Mouse (Mus musculus) c-Kit-positive CD71-negative TER-119-negative erythroid progenitor cells, embryonic 14.5 days (primary cell): ENCODE data around the gene Gm49384.

Source experiments
- DNase-seq: peaks from one replicate; pipeline ENCODE4 v3.0.0-alpha.2; 2013; ENCODE audit warnings: low read depth

Gm49384 gene

DNA sequence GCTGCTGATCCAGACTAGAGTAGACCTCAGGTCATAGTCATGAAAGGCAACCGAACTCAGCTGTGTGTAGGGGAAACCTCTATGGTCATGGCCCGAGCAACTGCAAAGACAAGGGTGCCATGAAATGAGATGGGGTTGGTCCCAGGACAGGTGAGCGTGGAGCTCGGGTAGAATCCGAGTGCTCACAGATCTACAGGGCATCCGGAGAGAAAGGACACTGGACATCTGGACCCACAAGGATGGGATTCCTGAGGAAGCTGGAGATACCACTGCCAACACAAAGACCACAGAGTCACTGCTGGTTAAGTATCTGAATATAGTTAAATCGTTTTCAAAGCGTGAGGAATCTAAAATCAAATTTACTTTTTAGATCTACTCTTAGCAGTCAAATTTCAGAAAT, 3.3 kb upstream of the Gm49384 start:
- no peak for DNase-seq

DNA sequence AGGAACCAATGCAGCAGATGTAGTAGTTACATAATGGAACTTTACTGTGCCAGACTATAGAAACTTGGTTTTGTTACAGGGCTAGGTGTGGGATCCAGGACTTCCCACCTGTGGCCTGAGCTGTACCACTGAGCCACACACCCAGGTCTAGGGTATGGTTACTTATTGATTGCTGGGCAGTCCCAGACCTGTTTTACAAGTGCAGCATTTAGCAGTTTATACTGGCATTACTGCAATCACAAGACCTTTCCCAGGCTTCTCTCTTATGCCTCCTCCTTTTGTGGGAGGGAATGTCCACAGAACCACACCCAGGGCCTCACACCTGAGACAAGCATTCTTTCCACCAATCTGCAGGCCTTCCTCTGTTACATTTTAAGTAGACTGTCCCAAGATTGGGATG, 5.1 kb downstream of the Gm49384 start:
- DNase-seq: no peak

DNA sequence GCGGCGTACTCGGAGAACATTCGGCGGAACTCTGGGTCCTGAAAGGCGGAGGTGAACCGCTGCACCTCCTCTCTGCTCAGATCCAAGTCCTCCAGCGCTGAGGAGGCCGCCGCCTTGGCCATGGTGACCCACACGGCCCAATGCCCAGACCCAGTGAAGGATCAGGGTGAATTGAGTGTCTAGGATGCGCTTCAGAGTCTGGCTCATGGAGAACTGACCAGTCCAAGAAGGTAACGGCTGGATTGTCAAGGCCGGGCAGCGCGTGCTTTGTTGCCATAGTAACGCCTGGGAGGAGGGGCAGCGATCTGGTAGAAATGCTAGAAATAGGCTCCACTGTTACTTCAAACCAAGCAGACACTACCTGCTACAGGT, 5.9 kb downstream of the Gm49384 start, which contains the start of gene Dnaaf2:
Dnaaf2 (minus strand) TSS at position 266 of the 372 bp plus-strand sequence.
- no peak for DNase-seq

DNA sequence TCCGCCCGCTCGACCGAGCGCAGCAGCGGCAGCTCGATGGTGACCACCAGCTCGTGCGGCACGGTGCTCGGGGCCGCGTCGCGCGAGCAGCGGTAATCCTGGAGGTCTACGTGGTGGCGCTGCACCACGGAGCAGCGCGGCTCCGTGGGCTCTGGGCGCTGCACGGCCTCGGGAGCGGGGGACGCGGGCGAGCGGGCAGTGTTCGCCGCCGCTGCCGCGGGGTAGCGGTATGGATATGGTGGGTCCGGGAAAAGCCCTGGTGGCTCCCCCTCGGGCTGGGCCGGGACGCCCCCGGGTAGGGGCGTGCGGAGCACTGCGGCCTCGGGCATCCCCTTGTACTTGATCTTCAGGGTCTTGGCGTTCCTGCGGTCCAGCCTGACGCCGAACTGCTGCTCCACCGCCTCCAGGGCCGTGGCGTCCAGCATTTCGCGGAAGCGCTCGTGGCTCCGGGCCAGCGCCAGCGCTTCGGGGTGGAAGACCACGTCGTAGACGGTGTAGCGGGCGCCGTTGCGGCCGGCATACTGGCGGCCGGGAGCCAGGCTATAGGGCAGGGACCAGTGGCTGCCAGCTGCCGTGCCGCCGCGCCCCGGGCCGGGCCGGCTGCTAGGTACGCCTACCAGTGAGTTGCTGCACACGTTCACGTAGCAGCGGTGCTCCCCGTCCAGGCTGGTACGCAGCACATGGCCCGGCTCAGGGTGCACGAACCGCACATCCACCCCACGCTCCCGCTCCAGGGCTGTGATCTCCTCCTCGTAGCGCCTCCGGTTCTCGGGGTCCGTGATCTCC, 6.5 kb downstream of the Gm49384 start:
- DNase-seq: no peak

DNA sequence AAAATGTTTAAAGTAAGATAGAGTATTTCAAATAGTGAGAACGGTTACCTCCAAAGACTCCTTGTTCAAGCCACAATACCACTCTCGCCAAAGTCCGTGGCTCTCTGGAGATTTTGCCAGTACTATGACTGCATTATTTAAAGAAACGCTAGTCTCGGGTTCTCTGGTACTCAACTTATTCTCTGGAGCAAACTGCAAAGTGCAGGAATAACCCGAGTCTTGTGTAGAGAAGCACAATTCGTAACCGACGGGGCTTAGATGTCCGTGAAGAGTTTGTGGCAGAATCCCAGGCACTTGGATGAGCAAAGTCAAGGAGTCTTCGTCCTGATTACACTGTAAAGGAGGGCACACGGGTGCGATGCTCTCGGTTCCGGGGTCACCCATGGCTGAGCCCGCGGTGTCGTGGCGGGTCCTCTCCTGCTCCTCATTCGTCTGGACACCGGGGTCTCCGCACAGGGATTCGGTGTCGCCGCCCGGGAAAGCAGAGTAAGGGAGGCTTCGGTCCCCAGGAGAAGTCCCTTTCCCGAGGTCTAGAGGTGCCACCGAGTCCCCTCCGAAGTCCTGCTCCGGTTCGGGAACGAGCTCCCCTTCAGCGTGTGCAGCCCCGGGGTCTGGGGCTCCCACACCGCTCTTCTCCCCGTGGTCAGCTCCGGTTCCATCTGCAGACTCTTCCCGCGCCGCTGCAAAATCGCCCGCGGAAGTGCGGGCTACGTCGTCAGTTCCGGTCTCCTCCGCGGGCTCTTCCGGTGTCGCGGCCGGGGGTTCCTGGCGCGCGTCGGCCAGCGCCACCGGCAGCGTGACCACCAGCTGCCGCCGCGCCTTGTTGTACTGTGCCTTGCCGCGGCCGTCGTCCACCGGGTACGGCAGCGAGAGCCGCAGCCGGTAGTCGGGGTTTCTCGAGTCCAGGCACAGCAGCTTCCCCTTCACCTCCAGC, 7.4 kb downstream of the Gm49384 start, which contains the start of gene Gm49383:
Gm49383 (minus strand) TSS at position 661 of the 934 bp plus-strand sequence.
- DNase-seq: peak; percentile 64

DNA sequence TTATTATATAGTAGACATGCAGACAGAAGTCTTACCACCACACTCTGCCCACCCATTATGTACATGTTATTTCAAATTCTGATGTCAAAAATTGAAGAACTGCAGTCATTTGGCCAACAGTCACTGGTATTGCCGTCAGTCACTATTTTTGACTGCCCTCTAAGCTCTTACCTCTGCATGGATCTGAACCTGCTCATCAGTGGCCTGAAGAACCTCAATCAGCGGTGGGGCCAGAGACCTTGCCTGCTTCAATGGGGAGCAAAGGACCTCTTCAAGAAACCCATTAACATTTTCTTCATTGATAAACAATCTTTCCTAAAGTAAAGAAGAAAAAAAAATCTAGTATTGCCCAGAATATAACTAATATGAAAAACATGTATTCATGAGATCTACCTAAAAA, 11.4 kb downstream of the Gm49384 start:
- DNase-seq: no peak

DNA sequence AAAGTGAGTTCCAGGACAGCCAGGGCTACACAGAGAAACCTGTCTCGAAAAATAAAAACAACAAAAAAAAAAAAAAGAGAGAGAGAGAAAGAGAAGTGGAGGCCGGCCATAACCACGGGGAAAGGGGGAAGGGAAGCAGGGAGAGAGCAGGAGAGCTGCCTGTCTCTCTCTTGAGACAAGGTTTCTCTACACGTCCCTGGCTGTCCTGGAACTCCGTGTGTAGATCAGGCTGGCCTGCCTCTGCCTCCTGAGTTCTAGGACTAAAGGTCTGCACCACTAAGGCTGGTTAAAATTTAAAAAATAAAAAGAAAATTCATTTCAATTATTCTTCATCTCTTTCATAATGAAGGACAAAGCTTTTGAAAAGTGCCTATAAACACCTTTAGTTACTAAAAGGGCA, 12.7 kb downstream of the Gm49384 start:
- no peak for DNase-seq

DNA sequence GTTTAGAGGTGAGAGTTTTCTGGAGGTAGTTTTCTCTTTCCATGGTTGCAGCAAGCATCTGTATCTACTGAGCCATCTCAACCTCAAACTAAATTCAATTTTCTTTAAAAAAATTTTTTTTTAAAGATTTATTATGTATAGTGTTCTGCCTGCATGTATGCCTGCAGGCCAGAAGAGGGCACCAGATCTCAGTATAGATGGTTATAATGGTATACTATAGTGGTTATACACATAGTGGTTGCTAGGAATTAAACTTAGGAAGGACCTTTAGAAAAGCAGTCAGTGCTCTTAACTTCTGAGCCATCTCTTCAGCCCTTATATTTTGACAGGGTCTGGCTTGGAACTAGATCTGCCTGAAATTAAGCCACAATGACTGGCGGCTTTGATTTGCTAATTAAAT, 13.5 kb downstream of the Gm49384 start:
- no peak for DNase-seq

DNA sequence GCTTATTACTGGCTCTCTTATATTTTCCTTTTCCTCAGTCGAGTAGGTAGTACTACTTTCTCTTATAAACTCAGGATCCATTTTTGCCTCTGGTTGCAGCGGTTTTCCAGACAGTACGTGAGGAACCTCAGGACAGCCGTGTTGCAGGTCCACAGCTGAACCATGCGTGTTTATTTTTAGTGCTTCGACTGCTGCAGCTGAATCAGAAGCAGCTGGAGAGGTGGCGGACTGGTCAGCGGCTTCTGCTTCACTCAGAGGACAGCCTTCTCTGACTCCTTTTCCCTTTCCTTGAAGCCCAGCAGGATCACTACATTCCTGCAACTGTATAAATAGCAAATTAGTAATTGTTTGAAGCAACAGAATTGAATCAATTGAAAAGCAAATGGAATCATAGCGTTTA, 14.0 kb downstream of the Gm49384 start:
- no peak for DNase-seq

DNA sequence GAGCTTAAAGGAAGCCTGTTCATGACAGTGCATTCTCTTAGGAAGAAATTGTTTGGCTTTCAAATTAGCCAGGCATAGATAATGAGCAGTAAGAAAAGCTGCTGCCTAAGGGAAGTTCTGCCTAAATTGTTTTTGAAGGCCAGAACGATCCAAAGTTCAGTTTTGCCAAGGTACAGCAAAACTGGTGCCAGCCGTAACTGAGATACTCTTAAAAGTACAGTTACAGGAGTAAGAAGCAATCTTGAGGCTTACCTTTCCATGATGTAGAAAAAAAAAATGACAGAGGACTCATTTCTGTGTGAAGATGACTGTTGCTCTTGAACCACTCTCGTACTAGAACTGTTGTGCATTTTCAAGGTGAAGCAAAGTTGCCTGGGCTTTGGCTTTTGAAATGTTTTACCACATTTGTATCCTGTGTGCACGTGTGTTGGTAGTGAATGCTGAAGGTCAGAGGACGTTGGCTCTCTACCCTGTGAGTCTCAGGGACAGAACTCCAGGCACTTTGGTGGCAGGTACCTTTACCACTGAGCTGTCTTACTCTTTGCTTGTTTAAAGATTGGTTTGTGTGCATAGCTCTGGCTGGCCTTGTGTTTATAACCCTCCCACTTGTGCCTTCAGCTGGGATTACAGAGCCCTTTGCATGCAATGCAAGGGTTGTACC, 17.1 kb downstream of the Gm49384 start:
- no peak for DNase-seq

DNA sequence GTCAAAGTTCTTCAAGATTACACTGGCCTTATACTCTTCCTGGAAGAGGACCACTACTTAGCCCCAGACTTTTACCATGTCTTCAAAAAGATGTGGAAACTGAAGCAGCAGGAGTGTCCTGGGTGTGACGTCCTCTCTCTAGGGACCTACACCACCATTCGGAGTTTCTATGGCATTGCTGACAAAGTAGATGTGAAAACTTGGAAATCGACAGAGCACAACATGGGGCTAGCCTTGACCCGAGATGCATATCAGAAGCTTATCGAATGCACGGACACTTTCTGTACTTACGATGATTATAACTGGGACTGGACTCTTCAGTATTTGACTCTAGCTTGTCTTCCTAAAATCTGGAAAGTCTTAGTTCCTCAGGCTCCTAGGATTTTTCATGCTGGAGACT, 18.7 kb downstream of the Gm49384 start:
- no peak for DNase-seq

DNA sequence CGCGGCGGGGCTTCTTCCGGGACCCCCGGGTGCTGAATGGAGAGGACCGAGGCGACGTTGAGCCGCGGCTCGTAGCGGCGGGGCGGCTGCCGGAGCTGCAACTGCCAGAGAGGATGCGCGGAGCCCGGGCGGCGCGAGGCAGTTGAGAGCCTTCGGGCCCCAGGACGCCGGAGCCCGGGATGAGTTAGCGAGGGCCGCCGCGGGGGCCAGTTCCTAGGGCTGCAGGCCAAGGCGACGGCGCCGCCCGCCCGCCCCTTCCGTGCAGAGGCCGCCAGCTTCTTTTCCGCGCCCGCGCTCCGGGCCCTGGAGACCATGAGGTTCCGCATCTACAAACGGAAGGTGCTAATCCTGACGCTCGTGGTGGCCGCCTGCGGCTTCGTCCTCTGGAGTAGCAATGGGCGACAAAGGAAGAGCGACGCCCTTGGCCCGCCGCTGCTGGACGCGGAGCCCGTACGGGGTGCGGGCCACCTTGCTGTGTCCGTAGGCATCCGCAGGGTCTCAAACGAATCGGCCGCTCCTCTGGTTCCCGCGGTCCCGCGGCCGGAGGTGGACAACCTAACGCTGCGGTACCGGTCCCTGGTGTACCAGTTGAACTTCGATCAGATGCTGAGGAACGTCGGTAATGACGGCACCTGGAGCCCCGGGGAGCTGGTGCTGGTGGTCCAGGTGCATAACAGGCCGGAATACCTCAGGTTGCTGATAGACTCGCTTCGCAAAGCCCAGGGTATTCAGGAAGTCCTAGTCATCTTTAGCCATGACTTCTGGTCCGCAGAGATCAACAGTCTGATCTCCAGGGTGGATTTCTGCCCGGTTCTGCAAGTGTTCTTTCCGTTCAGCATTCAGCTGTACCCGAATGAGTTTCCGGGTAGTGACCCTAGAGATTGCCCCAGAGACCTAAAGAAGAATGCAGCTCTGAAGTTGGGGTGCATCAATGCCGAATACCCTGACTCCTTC, 19.4 kb downstream of the Gm49384 start:
- no peak for DNase-seq

DNA sequence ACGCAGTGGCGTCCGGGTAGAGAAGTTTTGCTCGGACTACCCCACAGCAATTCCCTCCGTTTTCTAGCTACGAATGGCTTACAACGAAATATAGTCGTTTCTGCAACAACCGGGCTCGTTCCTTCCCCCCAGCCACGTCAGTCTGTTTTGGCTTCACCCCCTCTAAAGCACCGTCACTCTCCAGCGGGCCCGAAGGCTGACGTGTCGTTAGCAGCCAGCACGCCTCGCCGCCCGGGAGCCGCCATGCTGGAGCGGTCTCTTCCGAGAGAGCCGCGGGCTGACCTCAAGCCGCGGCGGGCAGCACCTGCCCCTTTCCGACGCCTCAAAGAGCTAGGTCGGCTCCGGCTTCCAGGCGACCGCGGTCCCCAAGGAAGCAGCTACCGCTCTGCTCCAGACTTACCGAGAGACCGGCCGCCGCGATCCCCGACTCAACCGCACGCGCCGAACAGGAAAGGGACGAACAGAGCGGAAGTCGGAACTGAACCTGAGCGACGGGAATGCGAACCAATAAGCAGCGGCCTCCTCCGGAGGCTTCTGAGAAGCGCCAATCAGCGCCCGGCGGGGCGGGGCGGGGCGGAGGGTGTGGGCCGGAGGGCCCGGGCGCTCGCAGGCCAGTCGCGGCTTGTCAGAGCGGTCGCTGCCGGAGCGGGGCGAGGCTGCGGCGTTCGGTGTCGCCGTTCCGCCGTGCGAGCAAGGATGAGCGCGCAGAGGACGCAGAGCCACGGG, 20.3 kb downstream of the Gm49384 start, which contains the start of the genes Rpl36al and Mgat2:
Rpl36al (minus strand) TSS at position 501 of the 726 bp plus-strand sequence.
Mgat2 (plus strand) TSS at position 575 of the 726 bp plus-strand sequence.
- peak; percentile 94 for DNase-seq

DNA sequence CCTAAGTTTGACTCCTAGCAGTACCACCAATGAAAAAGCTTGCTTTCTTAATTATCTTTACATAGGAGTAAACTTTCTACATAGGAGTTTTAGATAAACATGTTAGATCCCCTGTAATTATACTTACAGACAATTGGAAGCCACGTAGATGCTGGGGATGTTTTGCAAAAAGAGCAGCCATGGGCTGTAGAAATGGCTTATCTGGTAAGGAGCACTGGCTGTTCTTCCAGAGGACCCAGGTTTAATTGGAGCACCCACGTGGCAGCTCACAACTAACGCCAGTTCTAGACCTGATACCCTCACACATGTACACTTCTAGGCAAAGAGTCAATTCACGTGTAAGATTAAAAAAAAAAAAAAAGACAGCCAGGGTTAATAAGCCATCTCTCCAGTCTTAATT, 22.3 kb downstream of the Gm49384 start:
- no peak for DNase-seq

DNA sequence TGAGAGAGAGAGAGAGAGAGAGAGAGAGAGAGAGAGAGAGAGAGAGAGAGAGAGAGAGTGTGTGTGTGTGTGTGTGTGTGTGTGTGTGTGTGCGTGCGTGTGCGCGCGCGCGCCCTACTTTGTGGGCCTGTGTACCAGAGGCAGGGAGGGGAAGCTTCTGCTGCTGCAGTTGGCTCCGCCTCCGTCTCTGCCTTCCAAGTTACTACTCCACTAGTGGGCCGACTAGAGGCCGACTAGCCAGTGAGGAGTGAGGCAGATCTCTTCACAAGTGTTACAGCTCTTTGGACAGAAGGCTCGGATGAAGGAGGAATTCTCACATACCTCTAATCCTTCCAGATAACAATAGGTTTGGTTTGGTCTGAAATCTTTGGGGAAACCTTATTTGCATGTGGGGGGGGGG, 24.7 kb downstream of the Gm49384 start:
- no peak for DNase-seq

DNA sequence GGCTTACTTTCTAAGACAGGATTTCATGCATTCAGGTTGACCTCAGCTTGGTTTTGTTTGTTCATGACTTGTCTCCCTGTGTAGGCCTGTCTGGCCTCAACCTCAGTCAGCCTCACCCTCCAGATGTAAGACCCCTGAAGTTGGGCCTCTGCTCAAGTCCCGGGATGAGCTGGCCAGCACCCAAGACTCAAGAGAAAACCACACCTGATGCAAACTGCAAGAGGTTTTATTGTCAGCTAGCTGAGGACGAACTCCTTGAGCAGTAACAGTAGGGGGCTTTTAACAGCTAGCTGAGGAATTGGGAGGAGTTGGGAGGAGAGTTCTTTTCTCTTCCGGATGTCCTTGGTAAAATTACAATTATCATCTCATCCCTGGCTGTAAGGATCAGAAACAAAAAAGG, 26.5 kb downstream of the Gm49384 start:
- no peak for DNase-seq

DNA sequence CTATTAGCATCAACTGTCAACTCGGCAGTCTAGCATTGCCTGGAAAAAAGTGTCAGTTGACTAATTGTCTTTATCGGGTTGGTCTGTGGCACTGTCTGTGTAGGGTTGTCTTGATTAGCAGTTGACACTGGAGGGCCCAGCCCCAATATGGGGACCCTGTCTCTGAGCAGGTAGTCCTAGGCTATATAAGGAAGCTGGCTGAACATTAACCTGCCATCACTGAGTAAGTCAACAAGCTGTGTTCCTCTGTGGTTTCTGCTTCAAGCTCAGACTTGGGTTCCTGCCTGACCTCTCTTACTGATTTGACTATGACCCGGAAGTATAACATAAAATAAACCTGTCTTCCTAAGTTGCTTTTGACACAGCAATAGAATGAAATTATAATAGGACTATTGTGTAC, 28.1 kb downstream of the Gm49384 start:
- DNase-seq: no peak

DNA sequence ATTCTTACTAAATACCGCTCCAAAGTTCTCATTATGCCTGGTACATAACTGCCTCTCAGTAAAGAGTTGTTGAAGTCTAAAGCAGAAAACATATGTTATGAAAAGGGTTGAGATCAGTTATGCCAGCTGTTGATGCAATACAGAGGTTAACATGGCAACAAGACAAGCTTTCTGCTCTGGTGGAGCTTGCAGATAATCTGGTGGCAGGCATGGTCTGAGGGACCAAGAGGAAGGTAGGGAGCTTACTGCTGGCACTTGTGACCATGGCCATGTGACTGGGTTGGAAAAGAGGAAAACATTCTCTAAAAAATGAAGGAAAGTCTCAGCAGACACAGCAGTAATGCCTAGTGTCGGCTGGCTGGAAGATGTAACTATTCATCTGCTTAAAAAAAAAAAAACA, 32.8 kb downstream of the Gm49384 start:
- no peak for DNase-seq

DNA sequence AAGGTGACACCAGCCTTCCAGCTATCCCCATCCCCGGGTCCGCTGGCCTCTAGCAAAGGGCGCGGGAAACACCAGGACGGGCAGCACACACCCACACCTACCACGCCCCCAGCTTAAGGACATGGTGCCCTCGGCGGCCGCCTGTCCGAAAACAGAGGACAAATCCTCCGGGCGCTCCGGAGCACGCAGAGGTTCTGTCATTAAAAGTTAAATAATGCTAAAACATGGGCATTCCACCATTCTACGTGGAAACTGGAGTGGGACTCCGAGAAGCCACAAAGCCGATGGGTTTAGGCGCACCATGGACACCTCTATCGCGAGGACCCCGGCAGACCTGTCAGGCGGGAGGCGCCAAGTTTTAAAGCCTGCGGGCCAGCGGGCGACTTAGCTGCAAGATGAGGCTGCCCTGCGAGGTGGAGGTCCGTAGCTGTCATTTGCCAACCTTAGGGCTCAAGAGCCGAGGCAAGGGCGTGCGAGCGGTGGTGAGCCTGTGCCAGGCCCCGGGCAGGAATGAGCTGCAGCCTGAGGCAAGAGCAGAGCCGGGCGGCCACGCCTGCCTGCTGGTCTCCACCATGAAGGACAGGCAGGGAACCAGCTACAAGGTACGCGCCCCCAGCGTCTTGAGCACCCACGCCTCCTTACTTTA, 35.5 kb downstream of the Gm49384 start, which contains the start of gene Lrr1:
Lrr1 (plus strand) TSS at position 354 of the 646 bp plus-strand sequence.
- DNase-seq: peak; percentile 64
